Mouse (Mus musculus) spleen, adult 12 weeks (tissue): ENCODE results near the gene Spint2.

Source experiments
- DNase-seq: peaks from one replicate; pipeline ENCODE4 v3.0.0; 2022; ENCODE audit warnings: low spot score

Spint2 gene

GRCm38 (mm10) chr7:29279261-29279660 is 2.5 kb downstream of the Spint2 start:
- DNase-seq, result no peak

- no peak for DNase-seq
Measured at GRCm38 (mm10) chr7:29277510-29277909, 4.2 kb downstream of the Spint2 start.

DNA sequence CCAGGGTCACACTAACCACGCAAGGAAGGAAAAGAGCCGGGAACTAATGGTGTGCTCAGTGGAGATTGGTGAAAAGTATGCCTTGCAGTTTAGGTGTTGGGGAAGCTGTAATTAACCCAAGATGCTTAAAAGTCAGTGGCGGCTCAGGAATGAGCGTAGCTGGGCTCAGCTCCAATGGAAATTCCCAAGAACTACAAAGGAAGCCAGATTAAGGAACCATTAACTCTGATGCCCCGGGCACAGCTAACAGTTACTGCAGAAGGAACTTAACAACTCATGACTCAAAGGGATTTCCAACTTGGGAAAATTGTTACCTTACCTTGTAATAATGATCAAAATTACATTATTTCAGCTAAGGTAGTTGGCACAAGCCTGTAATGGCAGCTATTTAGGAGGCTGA is 5.0 kb downstream of the Spint2 start:
- DNase-seq, result no peak

GRCm38 (mm10) chr7:29271687-29272465 is 9.8 kb downstream of the Spint2 start:
- no peak for DNase-seq

- DNase-seq, result no peak
Measured at GRCm38 (mm10) chr7:29270445-29270844, 11.3 kb downstream of the Spint2 start.

DNA sequence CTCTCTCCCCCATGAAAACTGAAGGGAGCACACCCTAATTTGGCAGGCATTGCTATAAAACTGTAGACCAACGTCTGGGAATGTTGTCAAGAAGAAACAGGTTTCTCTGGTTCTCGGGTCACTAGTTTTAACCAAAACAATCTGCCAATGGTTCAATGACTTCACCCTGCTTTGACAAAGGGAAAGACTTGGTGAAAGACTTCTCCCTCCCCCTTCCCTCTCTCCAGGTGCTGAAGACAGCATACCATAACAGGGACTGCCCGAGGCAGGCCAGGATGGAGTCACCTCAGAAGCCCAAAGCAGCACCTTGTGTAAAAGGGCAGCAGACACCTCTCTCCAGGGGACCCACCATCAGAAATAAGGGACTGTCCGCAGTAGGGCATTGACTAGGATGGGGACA is 14.8 kb downstream of the Spint2 start:
- DNase-seq, result no peak

- DNase-seq, result no peak
Measured at GRCm38 (mm10) chr7:29265636-29266035, 16.1 kb downstream of the Spint2 start.

- DNase-seq, result no peak
Measured at GRCm38 (mm10) chr7:29263831-29264230, 17.9 kb downstream of the Spint2 start.

DNA sequence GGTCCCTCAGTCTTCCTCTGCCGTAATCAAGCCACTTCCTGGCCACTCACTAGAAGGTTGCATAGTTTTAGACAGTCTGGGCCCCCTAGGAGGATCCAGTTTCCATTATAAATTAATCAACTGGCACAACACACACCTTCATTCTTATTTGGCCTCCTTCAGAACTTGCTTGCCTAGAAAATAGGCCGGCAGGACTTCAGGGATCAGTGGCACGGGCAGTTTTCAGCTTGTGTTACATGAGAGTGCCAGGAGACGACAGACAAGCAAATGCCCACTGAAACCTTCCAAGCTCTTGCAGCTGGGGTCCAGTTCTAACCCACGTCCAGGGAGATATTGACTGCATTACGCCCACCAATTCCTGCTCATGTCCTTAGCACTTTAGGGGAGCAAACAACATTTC is 19.6 kb downstream of the Spint2 start:
- DNase-seq, result no peak

DNA sequence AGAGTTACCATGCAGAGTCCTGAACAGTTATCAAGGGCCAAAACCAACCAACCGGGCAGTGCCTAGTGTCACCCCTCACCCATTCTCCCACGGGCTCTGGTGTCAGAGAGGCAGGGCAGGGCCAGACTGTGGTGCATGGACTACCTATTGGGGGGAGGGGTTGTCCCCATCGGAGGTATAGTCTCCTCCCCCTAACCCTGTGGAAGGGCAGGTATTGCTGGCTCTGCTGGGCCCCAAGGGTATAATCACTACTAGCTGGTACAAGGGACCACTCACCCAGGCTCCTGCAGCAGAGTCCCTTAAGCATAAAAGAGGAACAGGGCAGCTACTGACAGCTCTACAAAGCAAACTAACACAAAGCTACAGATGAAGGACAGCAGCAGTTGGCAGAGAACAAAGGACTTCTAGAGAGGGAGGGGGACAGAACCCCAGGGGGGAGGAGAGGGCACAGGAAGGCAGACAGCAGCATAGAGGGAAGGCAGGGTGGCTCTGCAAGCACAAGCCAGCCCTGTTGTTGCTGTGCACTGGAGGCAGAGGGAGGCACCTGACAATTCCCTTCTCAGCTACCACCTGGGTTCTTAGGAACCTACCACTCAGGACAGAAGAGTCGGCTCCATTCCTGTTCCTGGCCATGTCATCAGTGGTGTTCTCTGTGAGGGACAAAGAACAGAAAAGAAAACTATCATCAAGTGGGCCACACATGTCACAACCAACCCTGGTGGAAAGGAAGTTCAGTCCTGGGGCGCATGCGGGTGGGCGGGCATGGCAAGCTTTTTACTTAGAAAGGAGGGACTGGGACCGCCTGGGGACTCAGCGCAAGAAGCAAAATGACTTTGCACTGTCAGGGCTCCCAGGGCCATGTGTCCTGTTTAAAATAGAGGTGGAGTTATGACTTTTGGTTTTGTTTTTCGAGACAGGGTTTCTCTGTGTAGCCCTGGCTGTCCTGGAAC is 21.7 kb downstream of the Spint2 start:
- DNase-seq, result no peak

- DNase-seq, result no peak
Measured at GRCm38 (mm10) chr7:29257368-29257767, 24.3 kb downstream of the Spint2 start.

DNA sequence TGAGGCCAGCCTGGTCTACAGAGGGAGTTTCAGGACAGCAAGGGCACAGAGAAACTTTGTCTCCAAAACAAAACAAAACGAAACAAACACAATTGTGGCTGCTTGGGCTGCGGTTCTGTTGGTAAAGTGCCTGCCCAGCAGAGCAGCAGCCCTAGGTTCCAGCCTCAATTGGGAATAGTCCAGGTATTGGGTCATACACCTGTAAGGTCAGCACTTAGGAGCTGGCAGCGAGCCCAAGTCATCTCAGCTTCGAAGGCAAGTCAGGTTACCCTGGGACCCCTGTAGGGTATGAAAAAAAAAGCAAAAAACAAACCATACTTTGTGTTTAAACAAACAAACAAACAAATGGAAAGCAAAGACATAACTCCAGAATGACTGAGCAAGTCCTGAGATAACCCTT is 25.8 kb downstream of the Spint2 start:
- DNase-seq, result no peak

GRCm38 (mm10) chr7:29253842-29254241 is 27.9 kb downstream of the Spint2 start:
- no peak for DNase-seq

GRCm38 (mm10) chr7:29251166-29251565 is 30.5 kb downstream of the Spint2 start:
- DNase-seq, result no peak

GRCm38 (mm10) chr7:29248261-29248841 is 33.4 kb downstream of the Spint2 start, which contains the start of gene 2200002D01Rik:
Gene 2200002D01Rik (minus strand): TSS chr7:29248466.
- no peak for DNase-seq

DNA sequence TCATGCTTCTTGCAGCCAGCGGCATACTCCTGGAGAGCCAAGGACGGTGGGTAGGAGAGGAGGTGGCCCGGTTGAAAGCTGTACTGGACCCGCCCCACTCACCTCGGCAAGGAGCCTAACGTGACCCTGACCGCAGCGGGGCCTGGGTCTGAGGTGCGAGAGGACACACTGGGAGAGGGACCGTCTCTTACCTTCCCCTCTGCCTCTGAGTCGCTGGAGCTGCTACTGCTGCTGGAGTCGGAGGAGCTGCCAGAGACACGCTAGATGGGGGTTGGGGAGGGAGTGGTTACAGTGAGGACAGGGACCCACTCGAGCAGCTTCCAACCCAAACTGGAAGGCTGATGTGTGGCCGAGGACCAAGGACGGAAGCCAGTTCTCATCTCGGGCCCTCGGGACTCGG is 34.0 kb downstream of the Spint2 start:
- DNase-seq, result no peak

- peak; percentile 65 for DNase-seq
Measured at GRCm38 (mm10) chr7:29247314-29247700, 34.4 kb downstream of the Spint2 start.

DNA sequence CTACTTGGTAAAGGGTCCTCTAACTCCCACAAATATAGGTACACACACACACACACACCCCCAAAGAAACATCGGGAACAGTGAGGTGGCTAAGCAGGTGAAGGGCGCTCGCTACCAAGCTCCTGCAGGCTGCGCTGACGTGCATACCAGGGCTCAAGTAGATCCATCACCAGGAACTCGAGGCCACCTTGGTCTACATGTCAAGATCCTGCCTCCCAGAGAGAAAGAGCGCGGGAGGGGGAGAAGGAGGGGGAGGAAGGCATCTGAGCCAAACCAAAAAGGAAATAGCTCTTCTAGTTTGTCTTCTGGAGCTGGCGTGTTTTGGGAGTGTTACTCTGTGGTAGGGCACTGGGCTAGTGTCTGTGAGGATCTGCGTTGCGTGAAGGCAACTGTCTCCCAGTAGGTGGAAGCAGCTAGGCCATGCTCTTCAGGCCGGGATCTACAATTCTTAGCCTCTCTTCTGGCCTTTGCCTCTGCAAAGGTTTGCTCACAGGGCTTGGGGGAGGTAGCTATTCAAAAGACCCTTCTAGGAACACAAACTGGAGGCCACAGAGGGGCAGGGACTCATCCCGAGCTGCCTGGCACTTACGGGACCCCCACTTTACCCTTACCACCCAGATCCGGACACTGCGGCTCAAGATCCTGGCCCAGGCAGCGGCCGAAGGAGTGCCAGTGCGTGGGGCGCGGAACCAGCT is 34.9 kb downstream of the Spint2 start:
- DNase-seq, result no peak

GRCm38 (mm10) chr7:29246015-29246414 is 35.7 kb downstream of the Spint2 start:
- DNase-seq, result no peak

DNA sequence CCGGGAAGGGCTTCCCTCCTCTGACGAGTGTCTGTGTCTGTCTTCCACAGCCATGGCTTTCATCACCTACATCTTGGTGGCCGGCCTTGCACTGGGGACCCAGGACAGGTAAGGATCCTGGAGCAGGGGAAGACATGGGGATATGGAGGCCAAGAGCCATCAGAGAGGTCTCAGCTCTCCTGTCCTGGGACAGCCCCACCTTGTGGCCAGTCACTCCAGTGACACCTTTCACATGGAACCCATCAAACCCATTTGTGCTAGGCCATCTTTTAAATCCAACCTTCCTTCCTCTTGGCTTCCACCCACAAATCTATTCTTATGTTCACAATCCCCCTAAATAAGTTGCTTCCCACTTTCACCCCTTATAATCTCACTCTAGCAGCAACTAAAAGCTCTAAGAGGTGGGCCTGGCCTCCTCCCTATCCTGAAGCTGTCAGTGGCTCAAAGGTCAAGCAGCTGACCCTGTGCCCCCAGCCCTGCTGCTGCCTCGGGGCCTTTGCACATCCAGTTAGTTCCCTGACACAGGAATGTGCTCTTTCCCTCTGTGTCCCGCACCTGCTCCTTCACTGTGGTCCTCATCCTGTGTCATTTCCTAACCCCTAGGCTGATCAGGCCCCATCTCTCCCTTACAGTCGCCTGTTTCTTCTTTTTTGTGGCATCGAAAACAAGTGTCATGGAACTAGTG is 36.8 kb downstream of the Spint2 start:
- DNase-seq, result no peak
